Mouse (Mus musculus): ENCODE data around the gene Leng1. TPM values are rescaled to one million over a fixed set of nuclear protein-coding genes. Genes with fewer than 3 reads are reported as not detected.

Leng1 gene
- polyA plus RNA-seq, 1 experiment from 2014 or later = 16.3 TPM

GRCm38 (mm10) chr7:3676371-3676770, 10.7 kb upstream of the Leng1 start:
- no peak overlapping the region for H3K4me2 ChIP-seq
- no peak for ATAC-seq (replicated peaks; ENCODE audit: insufficient number of reproducible peaks, low FRiP score, low TSS enrichment)
- no peaks in the 10 kb centered on the region for H3K27me3 ChIP-seq (ENCODE audit: control insufficient read depth, insufficient read depth, low read length)
- peaks cover 2% of the 10 kb centered on the region; the same call in 1 of the 2 replicates for H3K36me3 ChIP-seq (ENCODE audit: control insufficient read depth, insufficient read depth, low read length)
- no peaks in the 10 kb centered on the region for H3K4me1 ChIP-seq (ENCODE audit: control insufficient read depth, insufficient read depth, low read length)
- no peak overlapping the region for H3K4me3 ChIP-seq (ENCODE audit: low read depth, low read length)
- WGBS (ENCODE audit: insufficient replicate concordance) = 78% methylated on average over 10 of the region's 12 CpGs
- H3K9ac ChIP-seq (ENCODE audit: low read depth, low read length) = no peak overlapping the region
- no peak overlapping the region for H3K27ac ChIP-seq (ENCODE audit: low read depth, low read length)
- no peaks in the 10 kb centered on the region for H3K9me3 ChIP-seq (replicated peaks; ENCODE audit: control insufficient read depth, low read length)

- no peaks in the 10 kb centered on the region for H3K27me3 ChIP-seq (ENCODE audit: control insufficient read depth, insufficient read depth, low read length)
- H3K4me1 ChIP-seq (ENCODE audit: control insufficient read depth, insufficient read depth, low read length) = no peaks in the 10 kb centered on the region
- H3K4me3 ChIP-seq (ENCODE audit: low read depth, low read length) = no peak overlapping the region
- no peak overlapping the region for H3K9ac ChIP-seq (ENCODE audit: low read depth, low read length)
- no peak overlapping the region for H3K27ac ChIP-seq (ENCODE audit: low read depth, low read length)
- 79% methylated on average over 3 of the region's 3 CpGs for WGBS (ENCODE audit: insufficient replicate concordance)
- H3K4me2 ChIP-seq = no peak overlapping the region
- ATAC-seq (replicated peaks; ENCODE audit: insufficient number of reproducible peaks, low FRiP score, low TSS enrichment) = no peak
- H3K9me3 ChIP-seq (replicated peaks; ENCODE audit: control insufficient read depth, low read length) = no peaks in the 10 kb centered on the region
- H3K36me3 ChIP-seq (ENCODE audit: control insufficient read depth, insufficient read depth, low read length) = peaks cover 2% of the 10 kb centered on the region; the same call in 1 of the 2 replicates
Measured at GRCm38 (mm10) chr7:3675228-3675548, 9.5 kb upstream of the Leng1 start.

- H3K9ac ChIP-seq (ENCODE audit: low read depth, low read length) = no peak overlapping the region
- ATAC-seq (replicated peaks; ENCODE audit: insufficient number of reproducible peaks, low FRiP score, low TSS enrichment) = peak; percentile 64; the same call in 1 of the 2 replicates
- H3K4me2 ChIP-seq = no peak overlapping the region
- H3K4me3 ChIP-seq (ENCODE audit: low read depth, low read length) = no peak overlapping the region
- 67% methylated on average over 10 of the region's 10 CpGs for WGBS (ENCODE audit: insufficient replicate concordance)
- no peaks in the 10 kb centered on the region for H3K27me3 ChIP-seq (ENCODE audit: control insufficient read depth, insufficient read depth, low read length)
- peaks cover 2% of the 10 kb centered on the region; the same call in 1 of the 2 replicates for H3K36me3 ChIP-seq (ENCODE audit: control insufficient read depth, insufficient read depth, low read length)
- no peaks in the 10 kb centered on the region for H3K9me3 ChIP-seq (replicated peaks; ENCODE audit: control insufficient read depth, low read length)
- no peaks in the 10 kb centered on the region for H3K4me1 ChIP-seq (ENCODE audit: control insufficient read depth, insufficient read depth, low read length)
- no peak overlapping the region for H3K27ac ChIP-seq (ENCODE audit: low read depth, low read length)
Measured at GRCm38 (mm10) chr7:3674507-3675227, 9.0 kb upstream of the Leng1 start.

- Histone ChIP-seq H3K4me1 (ENCODE audit: control insufficient read depth, insufficient read depth, low read length) (peaks cover 20% of the 10 kb centered on the region), H3K36me3 (ENCODE audit: control insufficient read depth, insufficient read depth, low read length) (peaks cover 5% of the 10 kb centered on the region), H3K9me3 (replicated peaks; ENCODE audit: control insufficient read depth, low read length) (no peaks in the 10 kb centered on the region), H3K27ac (ENCODE audit: low read depth, low read length) (peak overlapping the region; percentile 41; the same call in 1 of the 2 replicates), H3K4me2 (peak overlapping the region; percentile 53), H3K27me3 (ENCODE audit: control insufficient read depth, insufficient read depth, low read length) (no peaks in the 10 kb centered on the region), H3K4me3 (ENCODE audit: low read depth, low read length) (peak overlapping the region; percentile 29), H3K9ac (ENCODE audit: low read depth, low read length) (peak overlapping the region; percentile 59; the same call in 1 of the 2 replicates)
- ATAC-seq (replicated peaks; ENCODE audit: insufficient number of reproducible peaks, low FRiP score, low TSS enrichment) = no peak
- 8% methylated on average over 14 of the region's 14 CpGs for WGBS (ENCODE audit: insufficient replicate concordance)
Measured at GRCm38 (mm10) chr7:3666921-3667391, 1.3 kb upstream of the Leng1 start.

GRCm38 (mm10) chr7:3664524-3665214, 971 bp downstream of the Leng1 start:
- 29% methylated on average over 15 of the region's 15 CpGs for WGBS (ENCODE audit: insufficient replicate concordance)
- Histone ChIP-seq H3K36me3 (ENCODE audit: control insufficient read depth, insufficient read depth, low read length) (peaks cover 21% of the 10 kb centered on the region), H3K4me1 (ENCODE audit: control insufficient read depth, insufficient read depth, low read length) (peaks cover 20% of the 10 kb centered on the region), H3K27me3 (ENCODE audit: control insufficient read depth, insufficient read depth, low read length) (no peaks in the 10 kb centered on the region), H3K9me3 (replicated peaks; ENCODE audit: control insufficient read depth, low read length) (no peaks in the 10 kb centered on the region), H3K27ac (ENCODE audit: low read depth, low read length) (peak overlapping the region; percentile 91), H3K4me3 (ENCODE audit: low read depth, low read length) (peak overlapping the region; percentile 76), H3K4me2 (peak overlapping the region; percentile 61), H3K9ac (ENCODE audit: low read depth, low read length) (peak overlapping the region; percentile 93)
- peak; percentile 29; the same call in 1 of the 2 replicates for ATAC-seq (replicated peaks; ENCODE audit: insufficient number of reproducible peaks, low FRiP score, low TSS enrichment)

- H3K27ac ChIP-seq (ENCODE audit: low read depth, low read length) = no peak overlapping the region
- H3K4me3 ChIP-seq (ENCODE audit: low read depth, low read length) = no peak overlapping the region
- H3K4me2 ChIP-seq = no peak overlapping the region
- H3K4me1 ChIP-seq (ENCODE audit: control insufficient read depth, insufficient read depth, low read length) = peaks cover 5% of the 10 kb centered on the region; the same call in 1 of the 2 replicates
- no peaks in the 10 kb centered on the region for H3K9me3 ChIP-seq (replicated peaks; ENCODE audit: control insufficient read depth, low read length)
- no peaks in the 10 kb centered on the region for H3K27me3 ChIP-seq (ENCODE audit: control insufficient read depth, insufficient read depth, low read length)
- 95% methylated on average over 14 of the region's 14 CpGs for WGBS (ENCODE audit: insufficient replicate concordance)
- H3K36me3 ChIP-seq (ENCODE audit: control insufficient read depth, insufficient read depth, low read length) = peaks cover 63% of the 10 kb centered on the region
- H3K9ac ChIP-seq (ENCODE audit: low read depth, low read length) = no peak overlapping the region
- no peak for ATAC-seq (replicated peaks; ENCODE audit: insufficient number of reproducible peaks, low FRiP score, low TSS enrichment)
Measured at GRCm38 (mm10) chr7:3658578-3658977, 7.1 kb downstream of the Leng1 start.

- Histone ChIP-seq H3K36me3 (ENCODE audit: control insufficient read depth, insufficient read depth, low read length) (peaks cover 74% of the 10 kb centered on the region), H3K9me3 (replicated peaks; ENCODE audit: control insufficient read depth, low read length) (no peaks in the 10 kb centered on the region)
- ATAC-seq (replicated peaks; ENCODE audit: insufficient number of reproducible peaks, low FRiP score, low TSS enrichment) = no peak
Measured at GRCm38 (mm10) chr7:3656966-3657365, 8.7 kb downstream of the Leng1 start.

GRCm38 (mm10) chr7:3646641-3647040, 19.0 kb downstream of the Leng1 start:
- peak overlapping the region; percentile 93 for H3K9ac ChIP-seq (ENCODE audit: low read depth, low read length)
- H3K36me3 ChIP-seq (ENCODE audit: control insufficient read depth, insufficient read depth, low read length) = peaks cover 9% of the 10 kb centered on the region
- H3K4me3 ChIP-seq (ENCODE audit: low read depth, low read length) = peak overlapping the region; percentile 78
- ATAC-seq (replicated peaks; ENCODE audit: insufficient number of reproducible peaks, low FRiP score, low TSS enrichment) = no peak
- WGBS (ENCODE audit: insufficient replicate concordance) = 63% methylated on average over 4 of the region's 4 CpGs
- H3K27me3 ChIP-seq (ENCODE audit: control insufficient read depth, insufficient read depth, low read length) = no peaks in the 10 kb centered on the region
- H3K27ac ChIP-seq (ENCODE audit: low read depth, low read length) = no peak overlapping the region
- H3K9me3 ChIP-seq (replicated peaks; ENCODE audit: control insufficient read depth, low read length) = no peaks in the 10 kb centered on the region
- H3K4me2 ChIP-seq = peak overlapping the region; percentile 89
- H3K4me1 ChIP-seq (ENCODE audit: control insufficient read depth, insufficient read depth, low read length) = peaks cover 24% of the 10 kb centered on the region

More at GRCm38 (mm10) chr7:3656966-3657365, 8.7 kb downstream of the Leng1 start:
- H3K9ac ChIP-seq (ENCODE audit: low read depth, low read length) = no peak overlapping the region
- WGBS (ENCODE audit: insufficient replicate concordance) = 79% methylated on average over 4 of the region's 4 CpGs
- peaks cover 3% of the 10 kb centered on the region; the same call in 1 of the 2 replicates for H3K4me1 ChIP-seq (ENCODE audit: control insufficient read depth, insufficient read depth, low read length)
- H3K27ac ChIP-seq (ENCODE audit: low read depth, low read length) = no peak overlapping the region
- H3K27me3 ChIP-seq (ENCODE audit: control insufficient read depth, insufficient read depth, low read length) = no peaks in the 10 kb centered on the region
- H3K4me3 ChIP-seq (ENCODE audit: low read depth, low read length) = no peak overlapping the region
- H3K4me2 ChIP-seq = no peak overlapping the region

Data from heart, embryonic 11.5 days (tissue).